Mouse (Mus musculus): ENCODE data around the gene Hyls1. TPM values are rescaled to one million over a fixed set of nuclear protein-coding genes. Genes with fewer than 3 reads are reported as not detected.

Gene Hyls1
- polyA plus RNA-seq, 1 experiment from 2014 or later, result 15.3 TPM

GRCm38 (mm10) chr9:35513900-35514299 lies 56.3 kb downstream of the Hyls1 start:
- H3K36me3 ChIP-seq (ENCODE audit: insufficient read depth, low read length), result no peaks in the 10 kb centered on the region
- no peaks in the 10 kb centered on the region for H3K4me1 ChIP-seq (ENCODE audit: insufficient read depth, low read length)
- H3K27me3 ChIP-seq (ENCODE audit: insufficient read depth, low read length), result no peaks in the 10 kb centered on the region
- no peak overlapping the region for H3K4me3 ChIP-seq (ENCODE audit: low read length)
- H3K27ac ChIP-seq (ENCODE audit: low read length), result no peak overlapping the region
- WGBS, result 81% methylated on average over 4 of the region's 4 CpGs
- no peak overlapping the region for H3K9ac ChIP-seq (replicated peaks; ENCODE audit: low read length)
- no peaks in the 10 kb centered on the region for H3K9me3 ChIP-seq (ENCODE audit: low read length)
- H3K4me2 ChIP-seq (replicated peaks; ENCODE audit: low read depth, low read length), result no peak overlapping the region
- ATAC-seq (ENCODE audit: low FRiP score, low TSS enrichment), result no peak

Other genes with a start within 250 kb of the Hyls1 start
- 3.8 and 4.2 TPM in 2 replicates for gene Cdon, start 149.3 kb downstream of the Hyls1 start, polyA plus RNA-seq (2015; fragmentation: Nextera tagmentation; extraction: Ambion mirVana)
- not detected in 2 replicates for gene Gm1113, start 52.1 kb downstream of the Hyls1 start, polyA plus RNA-seq (2015; fragmentation: Nextera tagmentation; extraction: Ambion mirVana)
- gene Ddx25, start 11.9 kb downstream of the Hyls1 start, polyA plus RNA-seq (2015; fragmentation: Nextera tagmentation; extraction: Ambion mirVana), result 2.3 TPM in 2 replicates
- 20.6 and 24.0 TPM in 2 replicates for gene Pus3, start 11.8 kb downstream of the Hyls1 start, polyA plus RNA-seq (2015; fragmentation: Nextera tagmentation; extraction: Ambion mirVana)
- gene Pate2, start 114 bp downstream of the Hyls1 start, polyA plus RNA-seq (2015; fragmentation: Nextera tagmentation; extraction: Ambion mirVana), result 0.57 and 0.84 TPM in 2 replicates
- gene Pate4, start 41.5 kb upstream of the Hyls1 start, polyA plus RNA-seq (2015; fragmentation: Nextera tagmentation; extraction: Ambion mirVana), result not detected in 2 replicates
- gene Pate3, start 77.8 kb upstream of the Hyls1 start, polyA plus RNA-seq (2015; fragmentation: Nextera tagmentation; extraction: Ambion mirVana), result not detected in 2 replicates
- gene Pate1, start 117.0 kb upstream of the Hyls1 start, polyA plus RNA-seq (2015; fragmentation: Nextera tagmentation; extraction: Ambion mirVana), result not detected in 2 replicates
- not detected in 2 replicates for gene Gm17677, start 170.7 kb upstream of the Hyls1 start, polyA plus RNA-seq (2015; fragmentation: Nextera tagmentation; extraction: Ambion mirVana)
- gene Gm17727, start 207.7 kb upstream of the Hyls1 start, polyA plus RNA-seq (2015; fragmentation: Nextera tagmentation; extraction: Ambion mirVana), result not detected in 2 replicates
- not detected in 2 replicates for gene Gm27235, start 219.7 kb upstream of the Hyls1 start, polyA plus RNA-seq (2015; fragmentation: Nextera tagmentation; extraction: Ambion mirVana)
- gene D730048I06Rik, start 219.7 kb upstream of the Hyls1 start, polyA plus RNA-seq (2015; fragmentation: Nextera tagmentation; extraction: Ambion mirVana), result not detected in 2 replicates